Mouse (Mus musculus): Measurements from ENCODE around the gene Tspan18. TPM values are rescaled to one million over a fixed set of nuclear protein-coding genes. Genes with fewer than 3 reads are reported as not detected.

Gene Tspan18
- polyA plus RNA-seq, 1 experiment = 14.1 TPM

GRCm38 (mm10) chr2:93368954-93369353 lies 34.6 kb upstream of the Tspan18 start:
- Histone ChIP-seq H3K4me1 (ENCODE audit: control insufficient read depth, insufficient read depth, insufficient read length, low read length) (no peaks in the 10 kb centered on the region), H3K4me3 (ENCODE audit: low read depth, low read length) (no peak overlapping the region), H3K36me3 (ENCODE audit: control insufficient read depth, insufficient read depth, low read length) (no peaks in the 10 kb centered on the region), H3K27me3 (ENCODE audit: control insufficient read depth, insufficient read depth, low read length) (no peaks in the 10 kb centered on the region), H3K27ac (ENCODE audit: insufficient read depth, low read depth, low read length) (no peak overlapping the region)
- WGBS = 66% methylated on average over 8 of the region's 8 CpGs
- no peak for TF ChIP-seq POLR2A (IDR thresholded peaks at IDR 0.05; ENCODE audit: low read depth, low read length)
- no peak for TF ChIP-seq CTCF (IDR thresholded peaks at IDR 0.05; ENCODE audit: extremely low read depth, insufficient read length, insufficient replicate concordance, low read depth, low read length)

DNA sequence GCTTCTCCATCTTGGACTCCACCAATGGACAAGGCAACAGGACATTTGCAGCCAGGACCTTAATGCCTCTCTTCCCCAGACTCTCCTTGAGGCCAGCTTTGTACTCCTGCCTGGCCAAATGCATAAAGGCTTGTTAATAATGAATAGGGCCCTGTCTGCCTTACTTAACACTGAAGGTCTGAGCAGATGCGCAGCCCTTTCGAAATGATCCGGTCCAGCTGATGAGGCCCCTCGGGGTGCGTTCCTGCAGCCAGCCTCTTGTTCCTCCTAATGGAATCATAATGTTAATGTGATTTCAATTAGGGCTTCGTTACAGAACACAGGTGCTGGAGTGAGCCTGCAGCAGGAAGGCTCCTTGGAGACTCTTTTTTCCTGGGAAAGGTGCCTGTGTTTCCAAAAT lies 33.7 kb upstream of the Tspan18 start:
- Histone ChIP-seq H3K4me1 (ENCODE audit: control insufficient read depth, insufficient read depth, insufficient read length, low read length) (no peaks in the 10 kb centered on the region), H3K27ac (ENCODE audit: insufficient read depth, low read depth, low read length) (no peak overlapping the region), H3K27me3 (ENCODE audit: control insufficient read depth, insufficient read depth, low read length) (no peaks in the 10 kb centered on the region), H3K36me3 (ENCODE audit: control insufficient read depth, insufficient read depth, low read length) (no peaks in the 10 kb centered on the region), H3K4me3 (ENCODE audit: low read depth, low read length) (no peak overlapping the region)
- 83% methylated on average over 6 of the region's 6 CpGs for WGBS
- no peak for TF ChIP-seq CTCF (IDR thresholded peaks at IDR 0.05; ENCODE audit: extremely low read depth, insufficient read length, insufficient replicate concordance, low read depth, low read length)
- TF ChIP-seq POLR2A (IDR thresholded peaks at IDR 0.05; ENCODE audit: low read depth, low read length) = no peak

- no peak for TF ChIP-seq CTCF (IDR thresholded peaks at IDR 0.05; ENCODE audit: extremely low read depth, insufficient read length, insufficient replicate concordance, low read depth, low read length)
- TF ChIP-seq POLR2A (IDR thresholded peaks at IDR 0.05; ENCODE audit: low read depth, low read length) = no peak
- H3K4me1 ChIP-seq (ENCODE audit: control insufficient read depth, insufficient read depth, insufficient read length, low read length) = peaks cover 3% of the 10 kb centered on the region; the same call in 1 of the 2 replicates
- H3K27ac ChIP-seq (ENCODE audit: insufficient read depth, low read depth, low read length) = no peak overlapping the region
- no peak overlapping the region for H3K4me3 ChIP-seq (ENCODE audit: low read depth, low read length)
- WGBS = 78% methylated on average over 9 of the region's 9 CpGs
- H3K27me3 ChIP-seq (ENCODE audit: control insufficient read depth, insufficient read depth, low read length) = no peaks in the 10 kb centered on the region
- no peaks in the 10 kb centered on the region for H3K36me3 ChIP-seq (ENCODE audit: control insufficient read depth, insufficient read depth, low read length)
These were observed 31.1 kb upstream of the Tspan18 start for GRCm38 (mm10) chr2:93365411-93365810.

DNA sequence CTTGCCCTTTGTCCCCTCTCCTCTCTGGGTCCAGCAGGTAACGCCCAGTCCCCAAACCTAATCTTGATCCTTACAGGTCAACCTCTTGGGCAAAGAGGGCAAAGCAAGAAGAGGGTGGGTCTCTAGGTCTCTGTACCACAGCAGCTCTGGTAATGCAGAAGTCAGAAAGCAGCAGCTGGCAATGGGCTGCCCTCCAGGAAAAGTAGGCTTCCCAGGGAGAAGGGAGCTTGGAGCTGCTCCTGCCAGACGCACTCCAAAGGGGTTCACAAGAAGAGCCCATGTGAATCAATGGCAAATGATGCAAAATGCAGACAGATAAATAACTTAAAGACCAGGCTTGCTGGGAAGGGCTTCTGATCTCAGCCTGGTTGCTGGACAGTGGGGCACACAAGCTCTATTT lies 30.6 kb upstream of the Tspan18 start:
- 63% methylated on average over 2 of the region's 2 CpGs for WGBS
- no peaks in the 10 kb centered on the region for H3K27me3 ChIP-seq (ENCODE audit: control insufficient read depth, insufficient read depth, low read length)
- peaks cover 3% of the 10 kb centered on the region; the same call in 1 of the 2 replicates for H3K4me1 ChIP-seq (ENCODE audit: control insufficient read depth, insufficient read depth, insufficient read length, low read length)
- H3K27ac ChIP-seq (ENCODE audit: insufficient read depth, low read depth, low read length) = no peak overlapping the region
- H3K4me3 ChIP-seq (ENCODE audit: low read depth, low read length) = no peak overlapping the region
- TF ChIP-seq CTCF (IDR thresholded peaks at IDR 0.05; ENCODE audit: extremely low read depth, insufficient read length, insufficient replicate concordance, low read depth, low read length) = no peak
- no peak for TF ChIP-seq POLR2A (IDR thresholded peaks at IDR 0.05; ENCODE audit: low read depth, low read length)
- H3K36me3 ChIP-seq (ENCODE audit: control insufficient read depth, insufficient read depth, low read length) = no peaks in the 10 kb centered on the region

DNA sequence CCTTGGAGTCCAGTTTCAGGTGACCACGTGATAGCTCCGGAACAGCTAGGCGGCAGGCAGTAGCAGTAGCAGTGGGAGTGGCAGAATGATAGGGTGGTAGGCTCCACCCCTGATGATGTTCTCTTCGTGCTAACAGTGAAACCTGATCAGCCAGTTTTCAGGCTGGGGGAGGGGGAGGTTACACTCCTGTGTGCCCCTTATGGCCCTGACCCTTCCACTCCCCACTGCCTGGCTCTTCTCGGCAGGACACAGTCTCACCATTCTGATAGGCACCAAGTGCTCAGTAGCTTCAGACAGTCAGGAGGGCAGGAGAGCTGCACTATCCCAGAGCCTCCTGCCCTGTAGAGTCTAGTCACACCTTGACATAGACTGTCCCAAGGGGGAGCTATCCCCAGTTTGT lies 27.1 kb upstream of the Tspan18 start:
- no peak overlapping the region for H3K27ac ChIP-seq (ENCODE audit: insufficient read depth, low read depth, low read length)
- 15% methylated on average over 5 of the region's 5 CpGs for WGBS

DNA sequence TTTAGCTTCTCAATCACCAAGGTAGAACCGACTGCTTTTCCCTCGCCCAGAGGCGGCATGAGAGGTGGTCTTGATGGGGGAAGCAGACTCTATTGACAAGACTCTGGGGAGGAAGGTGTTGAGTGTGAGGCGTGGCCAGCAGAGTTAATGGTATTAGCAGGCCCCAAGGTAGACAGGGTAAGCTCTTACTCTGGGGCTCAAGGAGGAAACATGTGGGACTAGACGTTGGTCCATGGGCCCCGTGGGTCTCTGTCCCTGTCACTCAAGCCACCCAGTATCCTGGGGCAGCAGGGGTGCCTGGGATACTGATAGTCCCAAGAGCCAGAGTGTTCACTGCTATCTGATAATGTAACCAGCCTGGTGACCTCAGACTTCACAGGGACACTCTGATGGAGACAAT lies 26.0 kb upstream of the Tspan18 start:
- Histone ChIP-seq H3K36me3 (ENCODE audit: control insufficient read depth, insufficient read depth, low read length) (no peaks in the 10 kb centered on the region), H3K27me3 (ENCODE audit: control insufficient read depth, insufficient read depth, low read length) (no peaks in the 10 kb centered on the region), H3K4me3 (ENCODE audit: low read depth, low read length) (no peak overlapping the region), H3K4me1 (ENCODE audit: control insufficient read depth, insufficient read depth, insufficient read length, low read length) (peaks cover 13% of the 10 kb centered on the region; the same call in 1 of the 2 replicates), H3K27ac (ENCODE audit: insufficient read depth, low read depth, low read length) (no peak overlapping the region)
- WGBS = 72% methylated on average over 6 of the region's 6 CpGs
- TF ChIP-seq CTCF (IDR thresholded peaks at IDR 0.05; ENCODE audit: extremely low read depth, insufficient read length, insufficient replicate concordance, low read depth, low read length) = no peak
- no peak for TF ChIP-seq POLR2A (IDR thresholded peaks at IDR 0.05; ENCODE audit: low read depth, low read length)

More for the DNA sequence above, 27.1 kb upstream of the Tspan18 start:
- Histone ChIP-seq H3K27me3 (ENCODE audit: control insufficient read depth, insufficient read depth, low read length) (no peaks in the 10 kb centered on the region), H3K4me1 (ENCODE audit: control insufficient read depth, insufficient read depth, insufficient read length, low read length) (peaks cover 13% of the 10 kb centered on the region; the same call in 1 of the 2 replicates), H3K36me3 (ENCODE audit: control insufficient read depth, insufficient read depth, low read length) (no peaks in the 10 kb centered on the region), H3K4me3 (ENCODE audit: low read depth, low read length) (no peak overlapping the region)
- TF ChIP-seq CTCF (IDR thresholded peaks at IDR 0.05; ENCODE audit: extremely low read depth, insufficient read length, insufficient replicate concordance, low read depth, low read length) = no peak
- TF ChIP-seq POLR2A (IDR thresholded peaks at IDR 0.05; ENCODE audit: low read depth, low read length) = no peak

DNA sequence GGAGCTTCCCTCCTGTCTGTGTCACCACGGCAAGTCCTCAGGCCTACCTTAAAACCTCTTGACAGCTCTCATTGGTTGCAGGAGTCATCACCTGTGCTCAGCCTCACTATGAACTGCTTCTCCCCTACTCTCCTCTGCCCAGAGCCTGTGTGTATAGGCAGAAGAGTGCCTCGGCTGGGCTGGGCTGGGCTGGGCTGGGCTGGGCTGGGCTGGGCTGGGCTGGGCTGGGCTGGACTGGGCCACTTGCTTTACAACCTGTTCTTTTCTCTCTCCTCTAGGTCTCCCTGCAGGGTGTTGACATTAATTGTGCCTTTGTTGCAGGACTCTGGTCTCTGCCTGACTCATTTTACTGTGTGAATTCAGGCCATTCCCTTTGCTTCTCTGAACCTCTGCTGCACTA lies 23.1 kb upstream of the Tspan18 start:
- H3K27ac ChIP-seq (ENCODE audit: insufficient read depth, low read depth, low read length) = 0 out of 2 replicates have a peak overlapping the region, but pooled peaks have one; percentile 23
- peaks cover 13% of the 10 kb centered on the region; the same call in 1 of the 2 replicates for H3K4me1 ChIP-seq (ENCODE audit: control insufficient read depth, insufficient read depth, insufficient read length, low read length)
- WGBS = 36% methylated on average over 2 of the region's 2 CpGs

More for the DNA sequence above, 23.1 kb upstream of the Tspan18 start:
- Histone ChIP-seq H3K4me3 (ENCODE audit: low read depth, low read length) (no peak overlapping the region), H3K36me3 (ENCODE audit: control insufficient read depth, insufficient read depth, low read length) (no peaks in the 10 kb centered on the region), H3K27me3 (ENCODE audit: control insufficient read depth, insufficient read depth, low read length) (no peaks in the 10 kb centered on the region)
- TF ChIP-seq CTCF (IDR thresholded peaks at IDR 0.05; ENCODE audit: extremely low read depth, insufficient read length, insufficient replicate concordance, low read depth, low read length) = no peak
- no peak for TF ChIP-seq POLR2A (IDR thresholded peaks at IDR 0.05; ENCODE audit: low read depth, low read length)
